Mouse (Mus musculus): Measurements from ENCODE around the gene Adad2. TPM values are rescaled to one million over a fixed set of nuclear protein-coding genes. Genes with fewer than 3 reads are reported as not detected.

Gene Adad2
- polyA plus RNA-seq, 1 experiment from 2014 or later = not detected

DNA sequence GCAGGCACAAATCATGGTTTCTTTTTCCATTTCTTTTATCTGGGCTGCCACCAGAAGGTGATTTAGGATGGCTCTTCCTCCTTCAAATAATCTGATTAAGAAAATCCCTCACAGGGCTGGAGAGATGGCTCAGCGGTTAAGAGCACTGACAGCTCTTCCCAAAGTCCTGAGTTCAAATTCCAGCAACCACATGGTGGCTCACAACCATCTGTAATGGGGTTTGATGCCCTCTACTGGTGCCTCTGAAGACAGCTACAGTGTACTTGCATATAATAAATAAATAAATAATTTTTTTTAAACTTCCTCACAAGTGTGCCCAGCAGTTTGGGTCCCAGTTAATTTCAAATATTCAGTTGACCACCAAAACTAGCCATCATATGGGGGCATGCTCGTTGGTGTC lies 6.3 kb upstream of the Adad2 start:
- WGBS (ENCODE audit: insufficient replicate concordance) = 56% methylated on average over 2 of the region's 2 CpGs

DNA sequence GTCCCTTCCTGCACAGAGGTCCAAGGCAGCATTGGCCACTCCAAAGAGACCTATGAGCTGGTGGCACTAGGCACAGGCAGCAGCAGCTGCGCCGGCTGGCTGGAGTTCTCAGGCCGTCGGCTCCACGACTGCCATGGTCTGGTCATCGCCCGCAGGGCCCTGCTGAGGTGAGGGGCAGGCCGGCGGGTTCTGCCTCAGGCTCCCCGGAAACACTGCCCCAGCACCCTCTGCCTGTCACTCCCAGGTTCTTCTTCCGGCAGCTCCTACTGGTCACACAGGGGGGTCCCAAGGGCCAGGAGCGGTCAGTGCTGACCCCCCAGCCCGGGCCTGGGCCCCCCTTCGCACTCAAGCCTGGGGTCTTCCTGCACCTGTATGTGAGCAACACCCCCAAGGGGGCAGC lies 2.5 kb downstream of the Adad2 start:
- no peak overlapping the region for H3K4me2 ChIP-seq (ENCODE audit: low read depth, low read length)
- 73% methylated on average over 12 of the region's 14 CpGs for WGBS (ENCODE audit: insufficient replicate concordance)
- no peak for DNase-seq
- no peaks in the 10 kb centered on the region for H3K27me3 ChIP-seq (ENCODE audit: insufficient read depth, low read length)
- no peaks in the 10 kb centered on the region for H3K4me1 ChIP-seq (ENCODE audit: insufficient read depth)
- H3K9ac ChIP-seq (replicated peaks) = no peak overlapping the region
- no peak for TF ChIP-seq EP300 (IDR thresholded peaks at IDR 0.05; ENCODE audit: low read depth)
- TF ChIP-seq CTCF (IDR thresholded peaks at IDR 0.05; ENCODE audit: low read depth) = no peak
- H3K36me3 ChIP-seq (replicated peaks; ENCODE audit: insufficient read depth, low read length) = no peaks in the 10 kb centered on the region
- H3K27ac ChIP-seq (ENCODE audit: low read depth) = no peak overlapping the region
- ATAC-seq = no peak
- no peak overlapping the region for H3K4me3 ChIP-seq (ENCODE audit: low read depth, low read length)
- H3K9me3 ChIP-seq (ENCODE audit: low read length) = no peaks in the 10 kb centered on the region

More for the DNA sequence above, 6.3 kb upstream of the Adad2 start:
- DNase-seq (no peak), ATAC-seq (no peak)
- H3K9ac ChIP-seq (replicated peaks) = no peak overlapping the region
- H3K27ac ChIP-seq (ENCODE audit: low read depth) = no peak overlapping the region
- H3K4me3 ChIP-seq (ENCODE audit: low read depth, low read length) = no peak overlapping the region
- TF ChIP-seq CTCF (IDR thresholded peaks at IDR 0.05; ENCODE audit: low read depth) (peak; percentile 30; the same call in 1 of the 2 replicates), EP300 (IDR thresholded peaks at IDR 0.05; ENCODE audit: low read depth) (no peak)
- peaks cover 10% of the 10 kb centered on the region for H3K36me3 ChIP-seq (replicated peaks; ENCODE audit: insufficient read depth, low read length)
- H3K27me3 ChIP-seq (ENCODE audit: insufficient read depth, low read length) = no peaks in the 10 kb centered on the region
- H3K9me3 ChIP-seq (ENCODE audit: low read length) = peaks cover 4% of the 10 kb centered on the region
- H3K4me1 ChIP-seq (ENCODE audit: insufficient read depth) = peaks cover 11% of the 10 kb centered on the region
- H3K4me2 ChIP-seq (ENCODE audit: low read depth, low read length) = no peak overlapping the region

DNA sequence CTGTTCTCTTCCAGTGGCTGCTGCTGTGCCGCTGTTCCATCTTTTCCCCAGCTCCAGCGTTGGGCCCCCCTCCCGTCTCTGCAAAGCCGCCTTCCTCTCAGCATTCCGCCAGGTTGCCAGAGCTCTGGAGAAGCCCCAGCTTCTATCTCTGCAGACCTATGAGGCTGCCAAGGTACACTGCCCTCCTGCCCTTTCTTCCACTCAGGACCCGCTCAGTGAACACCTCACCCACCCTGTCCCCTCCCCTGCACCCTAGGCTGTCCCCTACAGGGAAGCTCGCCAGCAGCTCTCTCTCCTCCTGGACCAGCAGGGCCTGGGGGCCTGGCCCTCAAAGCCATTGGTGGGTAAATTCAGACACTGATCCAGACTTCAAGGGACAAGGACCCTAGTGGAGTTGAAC lies 3.8 kb downstream of the Adad2 start:
- no peaks in the 10 kb centered on the region for H3K9me3 ChIP-seq (ENCODE audit: low read length)
- H3K36me3 ChIP-seq (replicated peaks; ENCODE audit: insufficient read depth, low read length) = no peaks in the 10 kb centered on the region
- no peak overlapping the region for H3K4me2 ChIP-seq (ENCODE audit: low read depth, low read length)
- ATAC-seq (no peak), DNase-seq (no peak)
- H3K27ac ChIP-seq (ENCODE audit: low read depth) = no peak overlapping the region
- no peak overlapping the region for H3K4me3 ChIP-seq (ENCODE audit: low read depth, low read length)
- TF ChIP-seq EP300 (IDR thresholded peaks at IDR 0.05; ENCODE audit: low read depth) = no peak
- TF ChIP-seq CTCF (IDR thresholded peaks at IDR 0.05; ENCODE audit: low read depth) = no peak
- H3K27me3 ChIP-seq (ENCODE audit: insufficient read depth, low read length) = no peaks in the 10 kb centered on the region
- 78% methylated on average over 7 of the region's 7 CpGs for WGBS (ENCODE audit: insufficient replicate concordance)
- no peaks in the 10 kb centered on the region for H3K4me1 ChIP-seq (ENCODE audit: insufficient read depth)
- no peak overlapping the region for H3K9ac ChIP-seq (replicated peaks)

DNA sequence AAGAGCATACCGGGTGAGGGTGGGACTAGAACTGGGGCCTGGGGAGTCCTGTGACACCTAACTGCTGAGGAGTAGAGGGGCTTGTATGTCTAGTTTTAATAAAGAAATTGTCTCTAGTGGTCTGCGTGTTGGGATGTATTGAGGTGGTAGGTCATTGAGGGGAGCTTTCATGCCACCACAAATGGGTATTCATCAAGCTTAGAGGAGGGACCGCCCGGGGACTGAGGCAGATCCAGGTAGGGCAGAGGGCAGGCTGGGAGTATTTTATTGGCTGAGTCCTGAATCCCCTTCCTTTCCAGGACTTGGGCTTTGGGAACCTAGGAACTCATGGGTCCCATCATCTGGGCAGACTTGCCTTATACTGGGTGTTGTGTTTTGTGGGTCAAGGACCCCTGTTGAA lies 4.3 kb downstream of the Adad2 start:
- H3K9me3 ChIP-seq (ENCODE audit: low read length) = no peaks in the 10 kb centered on the region
- DNase-seq (no peak), ATAC-seq (no peak)
- no peak overlapping the region for H3K27ac ChIP-seq (ENCODE audit: low read depth)
- H3K36me3 ChIP-seq (replicated peaks; ENCODE audit: insufficient read depth, low read length) = no peaks in the 10 kb centered on the region
- H3K9ac ChIP-seq (replicated peaks) = no peak overlapping the region
- no peaks in the 10 kb centered on the region for H3K27me3 ChIP-seq (ENCODE audit: insufficient read depth, low read length)
- no peak overlapping the region for H3K4me3 ChIP-seq (ENCODE audit: low read depth, low read length)
- TF ChIP-seq EP300 (IDR thresholded peaks at IDR 0.05; ENCODE audit: low read depth) (no peak), CTCF (IDR thresholded peaks at IDR 0.05; ENCODE audit: low read depth) (no peak)
- H3K4me1 ChIP-seq (ENCODE audit: insufficient read depth) = no peaks in the 10 kb centered on the region
- no peak overlapping the region for H3K4me2 ChIP-seq (ENCODE audit: low read depth, low read length)
- WGBS (ENCODE audit: insufficient replicate concordance) = 93% methylated on average over 4 of the region's 4 CpGs

DNA sequence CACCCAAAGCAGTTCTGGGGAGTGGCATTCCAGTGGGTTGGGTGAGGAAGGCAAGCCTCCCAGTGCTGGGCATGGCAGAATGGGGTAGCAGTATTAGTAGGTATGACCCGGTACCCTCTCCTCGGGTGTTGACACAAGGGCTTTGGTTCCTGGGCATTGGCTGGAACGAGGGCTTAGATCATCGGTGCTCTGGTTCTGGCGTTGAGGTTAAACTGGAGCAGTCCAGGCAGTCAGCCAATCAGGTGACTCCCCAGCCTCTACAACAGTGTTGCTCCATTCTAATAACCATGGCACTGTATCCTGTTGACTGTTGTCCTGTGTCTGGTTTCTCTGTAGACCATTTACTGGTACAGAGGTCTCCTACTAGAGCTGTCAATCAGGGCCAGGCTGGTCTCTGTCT lies 5.0 kb downstream of the Adad2 start:
- Histone ChIP-seq H3K4me3 (ENCODE audit: low read depth, low read length) (no peak overlapping the region), H3K9ac (replicated peaks) (no peak overlapping the region), H3K4me2 (ENCODE audit: low read depth, low read length) (no peak overlapping the region), H3K27ac (ENCODE audit: low read depth) (no peak overlapping the region), H3K27me3 (ENCODE audit: insufficient read depth, low read length) (no peaks in the 10 kb centered on the region), H3K4me1 (ENCODE audit: insufficient read depth) (no peaks in the 10 kb centered on the region), H3K9me3 (ENCODE audit: low read length) (no peaks in the 10 kb centered on the region), H3K36me3 (replicated peaks; ENCODE audit: insufficient read depth, low read length) (no peaks in the 10 kb centered on the region)
- TF ChIP-seq EP300 (IDR thresholded peaks at IDR 0.05; ENCODE audit: low read depth) (no peak), CTCF (IDR thresholded peaks at IDR 0.05; ENCODE audit: low read depth) (no peak)
- DNase-seq (no peak), ATAC-seq (0 out of 2 replicates have a peak, but pooled peaks have one; percentile 19)
- 80% methylated on average over 5 of the region's 5 CpGs for WGBS (ENCODE audit: insufficient replicate concordance)

DNA sequence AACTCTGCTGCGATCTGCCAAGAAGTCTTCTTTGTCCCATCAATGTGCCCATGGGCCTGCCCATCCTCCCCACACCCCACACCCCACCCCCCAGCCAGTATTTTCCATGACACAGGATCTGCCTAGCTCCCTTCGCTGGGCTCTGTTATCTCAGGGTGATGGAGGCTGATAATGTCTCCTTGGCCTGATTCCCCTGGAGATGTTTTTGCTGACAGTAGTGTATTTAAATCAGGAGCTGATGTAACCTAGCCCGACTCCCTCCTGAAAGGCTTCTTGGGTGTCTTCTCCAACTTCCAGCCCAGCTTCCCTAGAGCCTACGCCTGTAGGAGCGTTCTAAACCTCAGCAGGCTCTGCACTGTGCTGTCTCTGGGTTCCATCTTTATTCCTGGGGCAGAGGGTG lies 6.3 kb downstream of the Adad2 start:
- no peak for ATAC-seq
- no peak for TF ChIP-seq EP300 (IDR thresholded peaks at IDR 0.05; ENCODE audit: low read depth)
- TF ChIP-seq CTCF (IDR thresholded peaks at IDR 0.05; ENCODE audit: low read depth) = no peak
- Histone ChIP-seq H3K27me3 (ENCODE audit: insufficient read depth, low read length) (no peaks in the 10 kb centered on the region), H3K4me1 (ENCODE audit: insufficient read depth) (no peaks in the 10 kb centered on the region), H3K4me2 (ENCODE audit: low read depth, low read length) (no peak overlapping the region), H3K9ac (replicated peaks) (no peak overlapping the region), H3K36me3 (replicated peaks; ENCODE audit: insufficient read depth, low read length) (no peaks in the 10 kb centered on the region), H3K4me3 (ENCODE audit: low read depth, low read length) (no peak overlapping the region), H3K27ac (ENCODE audit: low read depth) (no peak overlapping the region), H3K9me3 (ENCODE audit: low read length) (no peaks in the 10 kb centered on the region)
- no peak for DNase-seq
- 48% methylated on average over 5 of the region's 5 CpGs for WGBS (ENCODE audit: insufficient replicate concordance)
